Comparison of ENCODE assay signal across 8 mouse cellular contexts in genomic region chr5:129602071-129602487, GRCm38 (mm10). TPM values are rescaled to one million over a fixed set of nuclear protein-coding genes. Genes with fewer than 3 reads are reported as not detected.
A peak's percentile ranks its signal among the peaks of the same experiment; 100 is the strongest.
DNase-seq lines count a peak whose midpoint lies in the region; ATAC-seq and TF ChIP-seq lines count a peak whose summit lies in the region.
"Had no signal": no experiment of that assay in that cellular context is flagged by ENCODE, and none has a peak within 500 bp of the region (broad histone marks: within the 10 kb centered on the region; RNA-seq: fewer than 3 reads in every experiment).

No protein-coding gene starts in this region.

- no peak for DNase-seq in layer of hippocampus, adult 2 months (ENCODE audit: low spot score in 2 of 2)
- DNase-seq in layer of hippocampus, adult 9-11 months = no peak
- no peak for DNase-seq in G1E (ENCODE audit: low spot score)
- DNase-seq in embryo, embryonic 10 days (ENCODE audit: low spot score) = peak; percentile 38
- DNase-seq in liver, embryonic 14.5 days (ENCODE audit: low read depth in 3 of 3, low spot score in 3 of 3) = no peak
- no peak for DNase-seq in spleen, postnatal 36 days (ENCODE audit: low spot score in 2 of 2)

- 61% methylated on average over 16 of the region's 16 CpGs for WGBS in liver, embryonic 14.5 days (ENCODE audit: insufficient replicate concordance)

- H3K4me1 ChIP-seq in G1E (ENCODE audit: insufficient read depth, low read depth, low read length) = no peaks in the 10 kb centered on the region; the same call in 1 of the 2 replicates
- no peaks in the 10 kb centered on the region for H3K4me1 ChIP-seq in liver, embryonic 14.5 days (replicated peaks; ENCODE audit: control insufficient read depth in 2 of 2, insufficient read depth in 2 of 2, low read length in 1 of 2)
- H3K4me1 ChIP-seq: neural tube, embryonic 12.5 days had no signal

- H3K9me3 ChIP-seq in G1E (replicated peaks) = no peaks in the 10 kb centered on the region
- H3K9me3 ChIP-seq in liver, embryonic 14.5 days (ENCODE audit: control insufficient read depth, low read length) = no peaks in the 10 kb centered on the region
- H3K9me3 ChIP-seq: neural tube, embryonic 12.5 days had no signal

- H3K4me2 ChIP-seq in liver, embryonic 14.5 days (ENCODE audit: low read depth) = no peak overlapping the region
- H3K4me2 ChIP-seq: neural tube, embryonic 12.5 days had no signal

- no peak overlapping the region for H3K27ac ChIP-seq in layer of hippocampus, adult 2 months
- H3K27ac ChIP-seq in liver, embryonic 14.5 days = no peak overlapping the region
- H3K27ac ChIP-seq: neural tube, embryonic 12.5 days had no signal

- ATAC-seq in G1E (ENCODE audit: extremely low read depth, insufficient number of reproducible peaks, low FRiP score, poor library complexity, severe bottlenecking) = no peak
- ATAC-seq in liver, embryonic 14.5 days (ENCODE audit: insufficient read depth) = no peak
- no peak for ATAC-seq in monocyte, adult 5-6 weeks (replicated peaks; ENCODE audit: insufficient number of reproducible peaks, low FRiP score, low TSS enrichment, poor library complexity, severe bottlenecking)

- H3K36me3 ChIP-seq in G1E (replicated peaks) = no peaks in the 10 kb centered on the region
- H3K36me3 ChIP-seq in liver, embryonic 14.5 days (replicated peaks; ENCODE audit: control insufficient read depth, insufficient read depth, low read depth) = no peaks in the 10 kb centered on the region

- no peak for TF ChIP-seq EP300 in liver, embryonic 14.5 days (IDR thresholded peaks at IDR 0.05; ENCODE audit: low read depth)

- peaks cover 11% of the 10 kb centered on the region; the same call in 1 of the 2 replicates for H3K27me3 ChIP-seq in G1E (ENCODE audit: insufficient read depth, low read length)
- H3K27me3 ChIP-seq in liver, embryonic 14.5 days (ENCODE audit: control insufficient read depth, insufficient read depth, low read length) = no peaks in the 10 kb centered on the region
- H3K27me3 ChIP-seq: neural tube, embryonic 12.5 days had no signal

- H3K4me3 ChIP-seq in layer of hippocampus, adult 2 months = no peak overlapping the region
- H3K4me3 ChIP-seq in G1E (ENCODE audit: low read depth, low read length) = no peak overlapping the region
- no peak overlapping the region for H3K4me3 ChIP-seq in liver, embryonic 14.5 days (ENCODE audit: insufficient read depth in 1 of 2, low read depth in 2 of 2, low read length in 2 of 2)
- H3K4me3 ChIP-seq: neural tube, embryonic 12.5 days had no signal

- peak; percentile 78 for TF ChIP-seq CTCF in layer of hippocampus, adult 2 months (conservative IDR thresholded peaks at IDR 0.05)
- TF ChIP-seq CTCF in G1E (IDR thresholded peaks at IDR 0.05; ENCODE audit: low read depth, low read length) = 0 out of 2 replicates have a peak, but pooled peaks have one; percentile 10
- TF ChIP-seq CTCF in liver, embryonic 14.5 days (IDR thresholded peaks at IDR 0.05; ENCODE audit: low read depth) = peak; percentile 64

- H3K9ac ChIP-seq in liver, embryonic 14.5 days (replicated peaks) = no peak overlapping the region
- H3K9ac ChIP-seq: neural tube, embryonic 12.5 days had no signal

RNA-seq across cellular contexts. Expression of gene Mmp17, which starts 18.1 kb away (rescaled TPM):
- total RNA-seq in layer of hippocampus, adult 2 months (2021) = 100 to 1,000 TPM; 126 to 133 TPM
- total RNA-seq in G1E (2014; fragmentation: Nextera tagmentation) (not detected in 2 replicates), G1E (2017) (0.05 TPM in 1 of 2 replicates, not detected in the other)
- 0.03 and 0.07 TPM in 2 replicates for polyA plus RNA-seq in G1E (2012)
- polyA plus RNA-seq in liver, embryonic 14.5 days (2012; rRNA removed) = 0.18 and 0.26 TPM in 2 replicates
- polyA plus RNA-seq in liver, embryonic 14.5 days (2014; fragmentation: Nextera tagmentation; extraction: Ambion mirVana) = 0.20 and 0.49 TPM in 2 replicates
- 0.10 to 0.29 TPM in 2 of 3 replicates, not detected in the other for total RNA-seq in monocyte, adult 5-6 weeks (2017)

Comparison
In these comparisons a context has a peak if more than half of its experiments do, and no peak if none do; other contexts are left out.
1. CTCF ChIP-seq: peak in every context shown above with its lines; median percentile 78 in layer of hippocampus, adult 2 months; 64 in liver, embryonic 14.5 days; 10 in G1E.
2. RNA of gene Mmp17, which starts 18.1 kb away (total RNA-seq): 126 to 133 TPM in layer of hippocampus, adult 2 months; 0.10 to 0.29 TPM in monocyte, adult 5-6 weeks and 0.05 TPM in G1E; every median in the first group is over 10 times any median in the second.